Comparison of ENCODE assay signal across 15 mouse cellular contexts in genomic region chr13:97760532-97760931, GRCm38 (mm10). TPM values are rescaled to one million over a fixed set of nuclear protein-coding genes. Genes with fewer than 3 reads are reported as not detected.
DNase-seq lines count a peak whose midpoint lies in the region; ATAC-seq and TF ChIP-seq lines count a peak whose summit lies in the region.
"Had no signal": no experiment of that assay in that cellular context is flagged by ENCODE, and none has a peak within 500 bp of the region (broad histone marks: within the 10 kb centered on the region; RNA-seq: fewer than 3 reads in every experiment).

Gene Gm10260 (minus strand): TSS chr13:97760632.

- no peaks in the 10 kb centered on the region for H3K9me3 ChIP-seq in heart, embryonic 12.5 days (replicated peaks)
- H3K9me3 ChIP-seq: embryonic facial prominence, embryonic 12.5 days; neural tube, embryonic 12.5 days had no signal

- DNase-seq in heart, adult 8-10 months (ENCODE audit: low spot score) = no peak
- no peak for DNase-seq in adrenal gland, adult 8-10 months
- DNase-seq in left cerebral cortex, postnatal 36 days (ENCODE audit: low spot score in 2 of 2) = no peak
- no peak for DNase-seq in c-Kit-positive CD71-positive TER-119-positive erythroid progenitor cells, embryonic 14.5 days (ENCODE audit: low spot score)
- DNase-seq in cerebellum, adult 2 months = no peak
- DNase-seq in T-cell, adult 2 months (ENCODE audit: low spot score) = no peak
- DNase-seq: liver; lung, postnatal 4 days; right cerebral cortex, postnatal 14 days; thymus, adult 18-20 months had no signal

- H3K4me2 ChIP-seq in heart, embryonic 12.5 days = no peak within 1 kb of the TSS
- H3K4me2 ChIP-seq: embryonic facial prominence, embryonic 12.5 days; neural tube, embryonic 12.5 days had no signal

- no peak for TF ChIP-seq CTCF in cerebellum, adult 2 months (IDR thresholded peaks at IDR 0.05; ENCODE audit: borderline replicate concordance, insufficient read depth, low read depth, low read length)

- no peak for TF ChIP-seq POLR2A in cerebellum, adult 2 months (IDR thresholded peaks at IDR 0.05; ENCODE audit: borderline replicate concordance, insufficient read depth, low read length)

- H3K27ac ChIP-seq in heart, embryonic 12.5 days (ENCODE audit: poor library complexity, severe bottlenecking) = no peak within 1 kb of the TSS
- H3K27ac ChIP-seq in cerebellum, adult 2 months (ENCODE audit: insufficient read depth, low read length) = no peak within 1 kb of the TSS
- H3K27ac ChIP-seq: embryonic facial prominence, embryonic 12.5 days; neural tube, embryonic 12.5 days had no signal

- peaks cover 14% of the 10 kb centered on the region for H3K4me1 ChIP-seq in heart, embryonic 12.5 days (replicated peaks)
- H3K4me1 ChIP-seq in cerebellum, adult 2 months (ENCODE audit: control insufficient read depth, insufficient read depth, low read length) = no peaks in the 10 kb centered on the region

- no peak within 1 kb of the TSS for H3K4me3 ChIP-seq in heart, embryonic 12.5 days
- H3K4me3 ChIP-seq in cerebellum, adult 2 months (replicated peaks; ENCODE audit: insufficient read depth, low read depth, low read length) = no peak within 1 kb of the TSS
- H3K4me3 ChIP-seq: embryonic facial prominence, embryonic 12.5 days; neural tube, embryonic 12.5 days had no signal

- intact Hi-C loops in left cerebral cortex, postnatal 36 days (cut with DNase I) = no loop called here

- ATAC-seq in heart, embryonic 12.5 days (ENCODE audit: insufficient number of reproducible peaks, low FRiP score) = no peak
- no peak for ATAC-seq in granulocyte monocyte progenitor cell, adult 5-6 weeks (replicated peaks; ENCODE audit: poor library complexity, severe bottlenecking)
- ATAC-seq: intestine, embryonic 16.5 days had no signal

- 95% methylated on average over 11 of the region's 11 CpGs for WGBS in heart, embryonic 12.5 days
- 97% methylated on average over 11 of the region's 11 CpGs for WGBS in cerebellum, adult 2 months

- H3K36me3 ChIP-seq in heart, embryonic 12.5 days = no peaks in the 10 kb centered on the region
- H3K36me3 ChIP-seq: embryonic facial prominence, embryonic 12.5 days; neural tube, embryonic 12.5 days had no signal

- no peak within 1 kb of the TSS for H3K9ac ChIP-seq in heart, embryonic 12.5 days
- H3K9ac ChIP-seq: embryonic facial prominence, embryonic 12.5 days; neural tube, embryonic 12.5 days had no signal

- H3K27me3 ChIP-seq in heart, embryonic 12.5 days (replicated peaks) = no peaks in the 10 kb centered on the region
- no peaks in the 10 kb centered on the region for H3K27me3 ChIP-seq in cerebellum, adult 2 months (ENCODE audit: control insufficient read depth, insufficient read depth, low read length)
- H3K27me3 ChIP-seq: embryonic facial prominence, embryonic 12.5 days; neural tube, embryonic 12.5 days had no signal

RNA-seq across cellular contexts. Expression of gene Gm10260, which starts in this region (rescaled TPM):
- total RNA-seq in heart, adult 8-10 months (2022) = 100 to 1,000 TPM in 3 of 4 experiments, 10 to 100 TPM in 1; 89.5 to 120 (median 108) TPM
- polyA plus RNA-seq in heart, embryonic 12.5 days (2016; fragmentation: Nextera tagmentation; extraction: Ambion mirVana) = 0.64 and 2.3 TPM in 2 replicates
- 100 to 1,000 TPM; 177 to 191 (median 185) TPM for total RNA-seq in adrenal gland, adult 8-10 months (2022)
- 17.2 and 27.7 TPM in 2 replicates for total RNA-seq in granulocyte monocyte progenitor cell, adult 5-6 weeks (2014; fragmentation: Nextera tagmentation)
- total RNA-seq in granulocyte monocyte progenitor cell, adult 5-6 weeks (2017) = 26.3 and 38.6 TPM in 2 replicates
- total RNA-seq in left cerebral cortex, postnatal 36 days (2021) = 10 to 100 TPM; 78.4 to 87.8 TPM
- 3.6 and 3.8 TPM in 2 replicates for polyA plus RNA-seq in cerebellum, adult 2 months (2012; rRNA removed)
